Mouse (Mus musculus) T-helper 2 cell (primary cell): Measurements from ENCODE around the gene Slc8b1.

ENCODE experiments used
- in situ Hi-C: fragments of 300-600 bp; cut with MboI, MseI; formaldehyde crosslinking; loops from one replicate; pipeline ENCODE4 v1.15.1; 2025; ENCODE audit warnings: high pct_unique_total_duplicates

The Slc8b1 gene

GRCm38 (mm10) chr5:120566681-120567252 lies 55.8 kb downstream of the Slc8b1 start:
- in situ Hi-C loops, result no loop called here

GRCm38 (mm10) chr5:120567253-120567701 lies 56.3 kb downstream of the Slc8b1 start:
- in situ Hi-C loops, result no loop called here

- in situ Hi-C loops, result no loop called here
Measured at GRCm38 (mm10) chr5:120567761-120568211, 56.8 kb downstream of the Slc8b1 start.

GRCm38 (mm10) chr5:120568336-120568768 lies 57.4 kb downstream of the Slc8b1 start:
- in situ Hi-C loops, result no loop called here

- in situ Hi-C loops, result no loop called here
Measured at GRCm38 (mm10) chr5:120568964-120569363, 58.0 kb downstream of the Slc8b1 start.

GRCm38 (mm10) chr5:120569791-120570190 lies 58.8 kb downstream of the Slc8b1 start:
- in situ Hi-C loops, result no loop called here

GRCm38 (mm10) chr5:120570289-120570897 lies 59.4 kb downstream of the Slc8b1 start:
- in situ Hi-C loops, result no loop called here

- in situ Hi-C loops, result no loop called here
Measured at GRCm38 (mm10) chr5:120571056-120571740, 60.2 kb downstream of the Slc8b1 start.

- in situ Hi-C loops, result no loop called here
Measured at GRCm38 (mm10) chr5:120574469-120575063, 63.6 kb downstream of the Slc8b1 start.

GRCm38 (mm10) chr5:120576781-120577301 lies 65.9 kb downstream of the Slc8b1 start:
- in situ Hi-C loops, result no loop called here

GRCm38 (mm10) chr5:120577935-120578441 lies 67.0 kb downstream of the Slc8b1 start:
- in situ Hi-C loops, result no loop called here

GRCm38 (mm10) chr5:120578504-120579081 lies 67.6 kb downstream of the Slc8b1 start:
- in situ Hi-C loops, result no loop called here

- in situ Hi-C loops, result no loop called here
Measured at GRCm38 (mm10) chr5:120579211-120579897, 68.4 kb downstream of the Slc8b1 start.

- in situ Hi-C loops, result no loop called here
Measured at GRCm38 (mm10) chr5:120579898-120580626, 69.1 kb downstream of the Slc8b1 start.

GRCm38 (mm10) chr5:120582002-120582401 lies 71.0 kb downstream of the Slc8b1 start:
- in situ Hi-C loops, result no loop called here

- in situ Hi-C loops, result no loop called here
Measured at GRCm38 (mm10) chr5:120583511-120583910, 72.5 kb downstream of the Slc8b1 start.
